Mouse (Mus musculus): ENCODE results near the gene Sdf2l1.
A peak's percentile ranks its signal among the peaks of the same experiment; 100 is the strongest.
"Not testable (repeated sequence)": the region's sequence is repeated elsewhere in the genome, so short reads cannot be mapped to it uniquely, and the experiment has no call there.

The Sdf2l1 gene

DNA sequence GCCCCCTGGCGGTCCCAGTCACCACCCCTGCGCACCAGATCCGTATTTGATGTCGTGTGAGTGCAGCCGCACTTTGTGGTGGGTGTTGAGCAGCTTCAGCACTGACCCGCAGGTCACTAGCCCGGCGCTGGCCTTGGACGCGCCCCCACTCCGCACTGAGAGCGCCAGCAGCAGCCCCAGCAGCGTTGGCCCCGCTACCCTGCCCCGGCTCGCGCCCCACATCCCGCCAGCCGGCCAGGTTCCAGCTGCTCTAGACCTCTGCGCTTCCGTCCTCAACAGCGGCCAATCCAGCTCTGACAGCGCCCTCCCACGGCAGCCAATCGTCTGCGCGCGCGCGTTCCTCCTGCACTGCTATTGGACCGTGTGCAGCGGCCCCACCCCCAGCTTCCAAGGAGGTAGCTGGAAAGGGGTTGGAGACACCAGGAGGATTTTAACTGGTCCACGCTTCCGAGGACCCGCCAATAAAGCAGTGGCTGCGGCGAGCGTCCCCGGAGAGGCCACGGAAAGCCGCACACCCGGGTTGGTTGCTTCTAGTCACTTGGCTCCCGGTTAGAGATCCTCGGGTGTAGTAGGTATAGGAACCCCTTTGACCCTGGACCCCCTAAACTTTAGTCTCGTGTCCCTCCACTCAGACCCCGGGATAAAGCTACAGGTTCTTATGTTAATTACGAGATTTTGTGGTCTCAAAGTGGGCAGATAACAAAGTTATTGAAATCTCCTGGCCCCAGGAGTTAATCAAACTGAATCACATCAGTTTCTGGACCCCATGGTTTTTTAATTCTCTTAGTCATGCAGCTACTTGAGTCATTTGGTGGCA, at the start of gene Sdf2l1:
TSS of gene Sdf2l1 (minus strand) at position 295 of the 817 bp plus-strand sequence.
- peak; percentile 95 to 97 for DNase-seq

DNA sequence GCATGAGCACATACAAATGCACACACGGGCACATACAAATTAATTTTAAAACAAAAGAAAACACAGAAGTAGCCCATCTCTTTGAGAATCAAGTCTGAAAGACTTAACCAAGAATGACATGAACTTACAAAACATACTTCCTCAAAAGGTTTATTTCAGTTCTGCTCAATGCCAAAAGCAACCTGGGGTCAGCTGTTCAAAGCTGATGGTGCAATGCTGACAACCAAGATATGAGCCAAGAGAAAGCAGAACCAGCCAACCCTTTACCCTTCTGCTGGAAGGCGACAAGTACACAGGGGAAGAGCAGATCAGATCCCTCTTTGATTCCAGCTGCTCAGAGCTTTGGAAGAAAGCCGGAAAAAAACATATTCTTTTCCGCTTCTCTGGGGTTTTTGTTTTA, 49.2 kb upstream of the Sdf2l1 start:
- DNase-seq = no peak

DNA sequence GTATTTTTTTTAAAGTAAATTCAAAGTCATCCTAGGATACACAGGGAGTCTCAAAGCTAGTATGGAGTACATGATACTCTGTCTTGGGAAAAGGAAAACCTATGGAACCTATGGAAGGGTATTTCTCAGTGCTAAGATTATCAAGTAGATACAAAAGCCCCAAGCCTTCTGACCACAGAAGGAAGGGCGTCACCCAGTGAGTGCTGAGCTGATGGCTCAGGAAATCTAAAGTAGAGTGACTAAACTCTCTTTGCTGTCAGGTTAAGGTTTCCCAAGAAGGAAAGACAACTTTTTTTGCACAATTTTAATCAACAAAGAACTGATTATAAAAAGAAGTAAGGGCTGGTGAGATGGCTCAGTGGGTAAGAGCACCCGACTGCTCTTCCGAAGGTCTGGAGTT, 47.5 kb upstream of the Sdf2l1 start:
- no peak for DNase-seq

- no peak for DNase-seq
Observed at GRCm38 (mm10) chr16:17177623-17178170, 45.5 kb upstream of the Sdf2l1 start.

DNA sequence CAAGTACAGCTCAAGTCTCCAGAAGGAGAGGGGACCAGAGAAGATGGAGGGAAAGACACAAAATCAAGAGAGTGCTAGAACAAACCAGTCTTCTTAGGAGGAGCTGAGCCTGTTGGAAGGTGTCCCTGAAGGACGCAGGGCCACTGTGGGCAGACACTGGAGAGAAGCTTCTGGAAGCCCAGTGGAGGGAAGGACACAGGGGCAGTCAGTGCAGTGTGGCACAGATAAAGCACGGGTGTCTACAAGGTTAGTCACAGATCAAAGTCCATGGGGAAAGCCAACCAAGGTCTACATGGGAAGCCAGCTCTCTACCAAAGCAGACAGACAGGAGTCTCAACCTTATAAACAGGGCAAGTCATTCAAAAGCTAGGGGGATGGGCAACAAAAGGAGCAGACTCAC, 43.6 kb upstream of the Sdf2l1 start:
- DNase-seq = no peak

- DNase-seq = no peak
Observed at GRCm38 (mm10) chr16:17168049-17168448, 35.9 kb upstream of the Sdf2l1 start.

- no peak for DNase-seq
Observed at GRCm38 (mm10) chr16:17167179-17167578, 35.0 kb upstream of the Sdf2l1 start.

- DNase-seq = not testable (repeated sequence)
Observed at GRCm38 (mm10) chr16:17165478-17165877, 33.3 kb upstream of the Sdf2l1 start.

DNA sequence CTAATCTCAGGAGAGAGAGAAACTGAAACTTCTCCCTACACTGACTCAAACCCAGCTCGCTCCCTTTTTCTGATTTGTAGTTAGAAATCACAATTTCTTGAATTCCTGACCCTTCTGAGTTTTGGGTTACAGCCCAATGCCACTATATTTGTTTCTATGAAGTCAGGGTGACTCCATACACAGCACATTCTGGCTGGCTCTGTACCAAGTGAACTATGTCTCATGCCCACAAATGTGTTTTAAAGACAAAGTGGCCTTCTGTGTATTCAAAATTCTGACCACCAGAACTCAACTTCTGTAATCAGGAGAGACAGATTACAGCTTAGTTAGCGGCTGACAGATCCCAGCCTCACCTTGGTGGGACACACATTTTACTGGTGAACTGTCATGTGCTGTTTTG, 22.2 kb upstream of the Sdf2l1 start:
- no peak for DNase-seq

- no peak for DNase-seq
Observed at GRCm38 (mm10) chr16:17151874-17152273, 19.7 kb upstream of the Sdf2l1 start.

DNA sequence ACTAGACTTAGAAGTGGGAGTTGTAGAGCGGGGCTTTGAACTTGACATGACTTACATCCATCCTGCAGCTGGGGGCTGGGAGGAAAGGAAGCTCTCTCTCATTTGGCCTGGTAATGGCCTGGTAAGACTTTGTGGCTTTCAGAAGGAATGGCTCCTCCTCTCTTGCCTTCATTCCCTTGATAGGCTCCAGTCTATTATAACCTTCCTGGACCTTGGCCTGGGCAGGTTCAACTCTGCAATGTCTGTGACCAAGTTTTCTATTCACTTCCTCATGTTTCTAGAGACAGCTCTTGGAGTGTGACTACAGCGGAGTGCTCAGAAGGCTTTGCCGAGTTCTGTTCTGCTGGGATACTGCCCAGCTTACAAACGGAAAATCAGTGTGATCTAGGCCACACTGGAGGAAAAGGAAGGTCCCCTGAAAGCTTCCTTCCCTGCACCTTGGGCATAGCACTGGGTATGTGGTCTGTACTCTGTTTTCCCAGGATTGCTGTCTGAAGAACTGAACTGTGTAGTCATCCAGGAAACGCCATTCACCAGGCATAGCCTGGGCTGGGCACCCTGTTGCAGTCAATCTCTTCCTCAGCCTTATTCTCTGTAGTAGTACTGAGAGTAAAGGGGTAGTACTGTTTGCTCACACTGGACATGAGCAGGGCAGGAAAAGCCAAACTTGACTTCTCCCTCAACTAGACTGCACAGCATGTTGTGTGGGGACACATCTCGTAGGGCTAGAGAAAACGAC, 18.5 kb upstream of the Sdf2l1 start:
- DNase-seq = no peak

DNA sequence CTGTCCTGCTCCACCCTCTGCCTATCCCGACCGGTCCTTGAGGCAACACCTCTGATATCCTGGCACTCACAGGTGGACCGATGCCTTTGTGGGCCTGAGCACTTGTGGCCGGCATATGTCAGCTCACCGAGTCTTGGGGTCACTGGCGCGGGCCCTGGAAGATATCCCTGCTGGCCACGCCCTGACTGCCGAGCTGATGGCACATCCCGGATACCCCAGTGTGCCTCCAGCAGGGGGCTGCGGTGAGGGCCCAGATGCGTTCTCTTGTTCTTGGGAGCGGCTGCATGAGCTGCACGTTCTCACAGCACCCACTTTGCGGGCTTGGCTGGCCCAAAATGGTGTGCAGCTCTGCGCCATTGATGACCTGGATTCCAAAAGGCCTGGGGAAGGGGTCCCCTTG, 15.9 kb upstream of the Sdf2l1 start:
- DNase-seq = peak; percentile 48 to 60

DNA sequence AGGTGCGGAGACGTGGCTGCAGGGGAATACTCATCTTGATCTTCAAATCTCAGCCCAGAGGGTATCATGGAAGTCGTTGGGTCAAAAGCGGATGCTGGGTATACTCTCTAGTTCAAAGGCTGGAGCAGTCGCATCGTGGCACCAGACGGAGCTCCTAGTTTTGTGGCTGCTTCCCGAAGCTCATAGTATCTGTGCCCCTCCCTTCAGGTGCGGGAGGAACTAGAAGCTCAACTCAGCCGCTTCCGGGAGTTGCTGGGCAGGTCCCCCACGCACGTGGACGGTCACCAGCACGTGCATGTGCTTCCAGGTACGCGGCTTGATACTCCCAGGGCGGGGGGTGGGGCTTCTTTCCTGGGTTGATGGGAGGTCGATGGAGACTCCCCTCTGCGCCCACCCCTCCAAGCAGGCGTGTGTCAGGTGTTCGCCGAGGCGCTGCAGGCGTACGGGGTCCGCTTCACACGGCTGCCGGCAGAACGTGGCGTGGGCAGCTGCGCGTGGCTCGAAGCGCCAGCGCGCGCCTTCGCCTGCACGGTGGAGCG, 15.3 kb upstream of the Sdf2l1 start:
- peak; percentile 23 to 32 for DNase-seq

DNA sequence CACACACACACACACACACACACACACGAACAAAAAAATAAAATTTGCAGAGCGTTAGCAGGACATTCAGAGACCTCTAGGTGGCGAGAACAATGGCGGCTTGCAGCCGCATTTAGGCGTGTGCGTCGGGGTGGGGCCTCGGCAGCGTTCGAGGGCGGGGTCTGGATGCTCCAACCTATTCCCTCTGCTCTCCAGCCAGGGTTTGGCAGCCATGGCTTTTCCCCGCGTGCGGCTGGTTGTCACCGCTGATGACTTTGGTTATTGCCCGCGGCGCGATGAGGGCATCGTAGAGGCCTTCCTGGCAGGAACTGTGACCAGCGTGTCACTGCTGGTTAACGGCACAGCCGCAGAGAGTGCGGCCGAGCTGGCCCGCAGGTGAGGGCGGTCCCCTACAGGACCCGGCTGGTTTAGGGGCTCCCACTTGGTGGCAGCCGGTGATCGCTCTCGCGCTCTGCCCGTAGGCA, 14.6 kb upstream of the Sdf2l1 start, which contains the start of gene Ccdc116:
TSS of gene Ccdc116 (minus strand) at position 458 of the 464 bp plus-strand sequence.
- DNase-seq = peak; percentile 69 to 72

DNA sequence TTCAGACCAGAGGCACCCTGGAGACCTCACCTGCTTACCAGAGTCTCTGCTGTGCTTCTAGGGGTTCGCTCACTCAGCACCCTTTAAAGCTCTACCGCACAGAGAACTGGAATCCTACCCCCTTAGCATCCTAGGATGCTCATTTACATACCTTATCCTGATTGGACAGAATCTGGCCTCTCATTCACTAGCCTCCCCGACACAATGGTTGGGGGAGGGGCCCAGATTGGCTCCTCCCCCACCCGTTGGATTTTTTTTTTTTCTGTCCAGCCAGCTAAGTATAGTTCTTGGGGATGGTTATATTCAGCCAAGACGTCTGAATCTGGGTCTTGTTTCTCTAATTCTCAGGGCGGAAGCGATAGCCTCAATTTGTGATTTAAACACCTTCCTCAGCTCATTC, 12.2 kb upstream of the Sdf2l1 start, which contains the start of gene Ydjc:
TSS of gene Ydjc (plus strand) at position 283 of the 400 bp plus-strand sequence.
- no peak for DNase-seq

- no peak for DNase-seq
Observed at GRCm38 (mm10) chr16:17137355-17137754, 5.2 kb upstream of the Sdf2l1 start.

GRCm38 (mm10) chr16:17132906-17133200, 670 bp upstream of the Sdf2l1 start:
- no peak for DNase-seq

- DNase-seq = peak; percentile 40 to 48
Observed at GRCm38 (mm10) chr16:17131191-17132088, 743 bp downstream of the Sdf2l1 start.

DNA sequence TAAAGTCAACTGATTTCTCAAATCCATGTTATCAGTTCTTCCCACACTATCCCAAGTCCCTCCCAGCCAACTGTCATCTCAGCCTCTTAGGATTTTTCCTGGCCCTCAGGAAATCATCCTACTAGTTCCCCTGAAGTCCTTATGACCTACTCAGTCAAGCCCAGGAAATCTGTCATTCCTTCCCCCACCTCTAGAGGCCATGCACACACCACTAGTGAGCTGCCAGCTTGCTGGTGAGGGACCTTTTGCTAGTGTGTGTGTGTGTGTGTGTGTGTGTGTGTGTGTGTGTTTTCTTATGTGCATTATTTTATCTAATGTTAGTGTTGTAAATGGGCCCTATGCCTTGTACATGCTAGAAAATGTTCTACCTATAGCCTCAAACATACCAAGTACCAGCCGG, 4.9 kb downstream of the Sdf2l1 start:
- DNase-seq = peak; percentile 52 to 56

DNA sequence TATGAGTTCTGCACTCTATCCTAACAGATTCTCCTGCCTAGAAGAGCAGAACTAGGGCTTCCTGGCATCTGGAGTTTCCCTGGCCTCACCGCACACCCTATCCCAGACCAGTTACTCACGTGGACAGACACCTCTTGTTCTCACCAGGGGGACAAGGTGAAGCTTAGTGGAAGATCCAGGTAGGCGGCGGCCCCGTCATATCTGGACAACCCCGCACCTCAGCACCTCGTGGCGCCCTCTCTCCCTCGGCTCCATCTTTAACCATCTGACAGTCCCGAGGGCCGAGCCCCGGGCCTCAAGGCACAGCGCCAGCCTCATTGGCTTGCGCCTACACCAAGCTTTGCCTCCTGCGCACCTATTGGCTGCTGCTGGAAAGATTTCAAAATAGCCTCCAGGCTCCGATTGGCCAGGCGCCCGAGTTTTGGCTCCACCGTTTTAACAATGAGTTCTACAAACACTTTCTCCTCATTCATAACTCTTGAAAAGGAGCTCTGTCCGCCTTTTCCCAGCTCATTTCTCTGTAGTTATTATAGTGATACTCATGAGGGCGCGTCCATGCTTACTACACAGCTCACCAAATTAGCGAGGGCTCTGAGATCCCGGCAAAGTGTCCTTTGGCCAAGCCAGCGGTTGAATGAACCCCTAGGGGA, 7.2 kb downstream of the Sdf2l1 start, which contains the start of gene 2610318N02Rik:
TSS of gene 2610318N02Rik (minus strand) at position 297 of the 650 bp plus-strand sequence.
- DNase-seq = peak; percentile 80 to 86

DNA sequence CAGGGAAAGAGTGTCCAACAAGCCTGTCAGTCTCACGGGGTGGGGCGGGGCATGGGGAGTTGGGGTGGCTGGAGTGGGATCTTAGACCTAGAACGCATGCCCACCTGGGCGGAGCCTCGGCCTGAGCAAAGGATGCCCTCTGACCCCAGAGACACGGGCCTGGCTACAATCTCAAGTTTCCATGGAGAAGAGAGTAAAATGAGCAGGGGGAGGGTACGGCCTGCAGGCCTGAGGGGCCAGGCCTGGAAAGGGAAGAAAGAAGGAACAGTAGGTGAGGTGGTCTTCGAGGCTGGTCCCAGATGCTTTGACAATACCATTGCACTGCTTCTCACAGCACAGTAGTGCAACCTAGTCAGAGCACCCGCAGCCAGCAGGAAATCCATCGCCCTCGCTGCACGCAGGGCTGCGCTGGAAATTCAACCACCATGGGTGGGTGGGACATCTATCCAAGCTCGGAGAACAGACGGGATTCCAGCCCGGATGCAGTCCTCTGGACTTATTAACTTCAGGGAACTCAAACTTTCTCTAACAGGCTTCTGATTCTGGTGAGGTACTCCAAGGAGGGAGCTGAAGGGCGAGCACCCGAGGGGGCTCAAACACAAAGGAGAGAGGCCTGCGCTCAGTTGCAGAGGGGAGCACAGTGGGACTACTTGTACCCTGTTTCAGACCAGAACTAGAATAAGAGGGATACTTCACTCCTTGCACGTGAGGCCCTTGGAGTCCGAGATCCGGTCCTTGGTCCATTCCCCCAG, 7.9 kb downstream of the Sdf2l1 start:
- peak; percentile 33 to 35 for DNase-seq
